Mouse (Mus musculus) erythroblast, embryonic 14.5 days (primary cell): Measurements from ENCODE around the gene Napepld.

Experiments
- GATA1 ChIP-seq: IDR thresholded peaks from 2 replicates; pipeline ENCODE4 v1.6.1; 2012; ENCODE audit warnings: low read length, inconsistent platforms, mixed read lengths
- TAL1 ChIP-seq: IDR thresholded peaks from 3 replicates; pipeline ENCODE4 v1.6.1; 2012; ENCODE audit warnings: low read length, inconsistent platforms, mixed read lengths

- TF ChIP-seq GATA1 = no peak
- no peak for TF ChIP-seq TAL1
Measured at GRCm38 (mm10) chr5:21658038-21658437, 43.2 kb downstream of the Napepld start.
